Comparison of ENCODE assay signal across 8 mouse cellular contexts in the genomic region with DNA sequence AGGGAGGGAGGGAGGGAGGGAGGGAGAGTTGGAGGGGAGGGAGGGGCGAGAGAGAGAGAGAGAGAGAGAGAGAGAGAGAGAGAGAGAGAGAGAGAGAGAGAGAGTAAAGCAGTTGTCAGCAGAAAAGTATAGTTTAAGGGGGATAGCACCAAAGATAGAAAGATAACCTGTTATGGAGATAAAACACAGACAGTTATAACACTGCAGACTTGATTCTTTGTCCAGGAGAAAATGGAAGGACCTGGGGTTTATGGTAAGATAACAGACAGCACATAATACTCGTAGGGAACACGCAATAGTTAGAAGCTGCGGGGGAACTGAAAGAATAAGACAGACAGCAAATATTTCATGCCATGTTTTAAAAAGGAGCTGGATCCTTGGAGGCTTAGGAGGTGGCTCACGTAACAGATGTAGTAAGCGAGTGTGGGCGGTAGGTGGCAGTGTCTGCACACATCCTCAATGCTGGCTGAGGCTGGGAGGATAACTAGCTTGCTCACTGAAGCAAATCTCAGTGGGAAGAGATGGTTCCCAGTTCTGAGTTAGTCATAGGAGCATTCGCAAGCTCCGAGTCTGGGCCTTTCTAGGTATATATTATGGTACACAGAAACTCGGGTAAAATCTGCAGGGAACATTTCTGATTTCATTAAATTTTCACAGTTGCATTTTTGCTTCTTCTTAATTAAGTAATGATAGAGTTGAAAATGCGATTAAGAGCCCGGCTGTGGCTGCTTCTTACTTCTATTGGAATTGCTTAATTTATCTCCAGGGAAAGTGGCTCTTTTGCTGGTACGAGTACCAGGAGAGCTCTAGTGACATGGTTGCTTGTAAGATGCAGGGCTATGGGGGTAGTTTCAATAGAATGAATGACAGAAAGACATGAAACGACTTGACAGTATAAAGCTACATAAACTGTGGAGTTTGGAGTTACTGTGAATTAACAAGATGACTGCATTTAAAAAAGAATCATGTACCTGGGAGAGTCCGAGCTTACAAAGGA.
DNase-seq lines count a peak whose midpoint lies in the region; ATAC-seq and TF ChIP-seq lines count a peak whose summit lies in the region.

No protein-coding gene starts in this region.

- H3K27ac ChIP-seq in embryonic facial prominence, embryonic 14.5 days (replicated peaks; ENCODE audit: low read depth, low read length) = no peak overlapping the region
- no peak overlapping the region for H3K27ac ChIP-seq in neural tube, embryonic 15.5 days (replicated peaks)
- H3K27ac ChIP-seq in testis, adult 2 months (ENCODE audit: control insufficient read depth, insufficient read depth, low read depth, low read length) = no peak overlapping the region

- H3K9ac ChIP-seq in embryonic facial prominence, embryonic 14.5 days (ENCODE audit: low read depth, low read length) = no peak overlapping the region
- no peak overlapping the region for H3K9ac ChIP-seq in neural tube, embryonic 15.5 days (replicated peaks)

- DNase-seq in CD4-positive, CD25-positive, alpha-beta regulatory T cell, adult 2 months (ENCODE audit: low read depth, low spot score) = peak; percentile 83
- peak; percentile 46 to 55 for DNase-seq in adrenal gland, postnatal 4 days (ENCODE audit: low spot score in 2 of 2)
- peak; percentile 84 for DNase-seq in embryonic facial prominence, embryonic 14.5 days (ENCODE audit: low spot score)
- peak; percentile 72 to 83 for DNase-seq in heart, postnatal 14 days
- peak; percentile 83 for DNase-seq in kidney, postnatal 4 days
- DNase-seq in lung, adult 18-20 months = peak; percentile 48

- H3K27me3 ChIP-seq in embryonic facial prominence, embryonic 14.5 days (replicated peaks; ENCODE audit: control insufficient read depth, insufficient read depth, low read length) = no peaks in the 10 kb centered on the region
- no peaks in the 10 kb centered on the region for H3K27me3 ChIP-seq in neural tube, embryonic 15.5 days (replicated peaks)
- no peaks in the 10 kb centered on the region for H3K27me3 ChIP-seq in testis, adult 2 months (ENCODE audit: control insufficient read depth, insufficient read depth, low read length)

- WGBS in embryonic facial prominence, embryonic 14.5 days = 33% methylated on average over 15 of the region's 15 CpGs
- WGBS in neural tube, embryonic 15.5 days = 19% methylated on average over 14 of the region's 15 CpGs

- no peaks in the 10 kb centered on the region for H3K36me3 ChIP-seq in embryonic facial prominence, embryonic 14.5 days (ENCODE audit: control insufficient read depth, insufficient read depth, low read length)
- H3K36me3 ChIP-seq in neural tube, embryonic 15.5 days = no peaks in the 10 kb centered on the region
- no peaks in the 10 kb centered on the region for H3K36me3 ChIP-seq in testis, adult 2 months (ENCODE audit: control insufficient read depth, insufficient read depth, low read length)

- intact Hi-C loops in heart, postnatal 14 days (cut with DNase I) = no loop called here

- peak; percentile 97; the same call in 1 of the 2 replicates for TF ChIP-seq CTCF in testis, adult 2 months (IDR thresholded peaks at IDR 0.05; ENCODE audit: control insufficient read depth, insufficient read depth, insufficient replicate concordance, low read depth, low read length)

- ATAC-seq in embryonic facial prominence, embryonic 14.5 days (ENCODE audit: low read depth) = peak; percentile 79; the same call in 1 of the 2 replicates
- ATAC-seq in neural tube, embryonic 15.5 days (ENCODE audit: low FRiP score) = peak; percentile 93

- no peak overlapping the region for H3K4me3 ChIP-seq in embryonic facial prominence, embryonic 14.5 days (ENCODE audit: low read depth, low read length)
- H3K4me3 ChIP-seq in neural tube, embryonic 15.5 days (replicated peaks) = no peak overlapping the region
- H3K4me3 ChIP-seq in testis, adult 2 months (ENCODE audit: control insufficient read depth, low read depth, low read length) = no peak overlapping the region

- H3K4me1 ChIP-seq in embryonic facial prominence, embryonic 14.5 days (ENCODE audit: control insufficient read depth, insufficient read depth, low read length) = no peaks in the 10 kb centered on the region
- no peaks in the 10 kb centered on the region for H3K4me1 ChIP-seq in neural tube, embryonic 15.5 days
- no peaks in the 10 kb centered on the region for H3K4me1 ChIP-seq in testis, adult 2 months (ENCODE audit: control insufficient read depth, insufficient read depth, low read length)

- no peaks in the 10 kb centered on the region for H3K9me3 ChIP-seq in embryonic facial prominence, embryonic 14.5 days (ENCODE audit: control insufficient read depth, low read length)
- H3K9me3 ChIP-seq in neural tube, embryonic 15.5 days (replicated peaks) = no peaks in the 10 kb centered on the region

- no peak for TF ChIP-seq POLR2A in testis, adult 2 months (IDR thresholded peaks at IDR 0.05; ENCODE audit: control insufficient read depth, low read depth, low read length)

- H3K4me2 ChIP-seq in embryonic facial prominence, embryonic 14.5 days (ENCODE audit: low read depth, low read length) = no peak overlapping the region
- H3K4me2 ChIP-seq in neural tube, embryonic 15.5 days = peak overlapping the region; percentile 22; the same call in 1 of the 2 replicates
